Mouse (Mus musculus) megakaryocyte, embryonic 14.5 days (primary cell): ENCODE results near the gene Htr2a. TPM values are rescaled to one million over a fixed set of nuclear protein-coding genes. Genes with fewer than 3 reads are reported as not detected.
A peak's percentile ranks its signal among the peaks of the same experiment; 100 is the strongest.

Experiments used
- H3K27me3 ChIP-seq: replicated peaks from 2 replicates; pipeline ENCODE3; 2012; ENCODE audit warnings: inconsistent platforms
- H3K36me3 ChIP-seq: replicated peaks from 2 replicates; pipeline ENCODE3; 2012; ENCODE audit warnings: low read length, inconsistent platforms, mixed read lengths
- H3K4me1 ChIP-seq: 2 replicates; pipeline ENCODE4 v1.6.1; 2012; ENCODE audit warnings: inconsistent platforms
- H3K4me3 ChIP-seq: replicated peaks from 2 replicates; pipeline ENCODE3; 2012; ENCODE audit warnings: moderate library complexity, mild to moderate bottlenecking, inconsistent platforms
- H3K9me3 ChIP-seq: 2 replicates; pipeline ENCODE4 v1.6.1; 2012; ENCODE audit warnings: inconsistent platforms
- FLI1 ChIP-seq: IDR thresholded peaks from 2 replicates; pipeline ENCODE4 v1.6.1; 2012; ENCODE audit warnings: low read length, inconsistent platforms, mixed read lengths
- GATA1 ChIP-seq: IDR thresholded peaks from 3 replicates; pipeline ENCODE4 v1.6.1; 2012; ENCODE audit warnings: mixed read lengths, low read length, inconsistent platforms, borderline replicate concordance
- polyA plus RNA-seq: library from polyadenylated mRNA; stranded (reverse); fragments of >175 nt; gene quantifications from 2 replicates; pipeline ENCODE4 v1.2.3, GENCODE M21; 2012; ENCODE audit warnings: low replicate concordance; ENCODE audit not compliant: insufficient read depth

The Htr2a gene
- polyA plus RNA-seq, 1 experiment: 0.18 TPM

DNA sequence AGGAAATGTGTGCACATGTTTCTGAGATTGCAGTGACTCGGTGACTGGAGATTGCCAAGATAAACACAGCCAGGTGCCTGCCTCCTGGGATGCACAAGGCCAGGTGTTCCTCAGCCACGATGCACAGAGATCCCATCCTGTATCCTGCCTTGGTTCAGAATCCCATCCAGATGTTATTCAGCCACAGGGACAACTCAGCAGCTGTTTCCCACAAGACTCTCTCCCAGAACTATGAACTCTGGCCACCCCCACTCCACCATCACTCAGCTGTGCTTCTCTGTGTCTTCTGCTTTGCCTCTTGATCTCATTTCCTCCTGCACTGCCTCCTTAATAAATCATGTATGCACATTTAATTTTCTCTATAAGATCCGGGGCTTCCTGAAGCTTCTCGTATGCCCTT, 56.1 kb downstream of the Htr2a start:
- TF ChIP-seq GATA1 (no peak), FLI1 (no peak)
- H3K4me3 ChIP-seq: no peak overlapping the region
- no peaks in the 10 kb centered on the region for H3K27me3 ChIP-seq
- peaks cover 59% of the 10 kb centered on the region for H3K36me3 ChIP-seq
- H3K4me1 ChIP-seq: peaks cover 42% of the 10 kb centered on the region
- no peaks in the 10 kb centered on the region for H3K9me3 ChIP-seq

- Histone ChIP-seq H3K9me3 (no peaks in the 10 kb centered on the region), H3K4me3 (no peak overlapping the region), H3K4me1 (peaks cover 44% of the 10 kb centered on the region), H3K36me3 (peaks cover 55% of the 10 kb centered on the region), H3K27me3 (no peaks in the 10 kb centered on the region)
- TF ChIP-seq GATA1: no peak
- no peak for TF ChIP-seq FLI1
Measured at GRCm38 (mm10) chr14:74697432-74697831, 56.8 kb downstream of the Htr2a start.

DNA sequence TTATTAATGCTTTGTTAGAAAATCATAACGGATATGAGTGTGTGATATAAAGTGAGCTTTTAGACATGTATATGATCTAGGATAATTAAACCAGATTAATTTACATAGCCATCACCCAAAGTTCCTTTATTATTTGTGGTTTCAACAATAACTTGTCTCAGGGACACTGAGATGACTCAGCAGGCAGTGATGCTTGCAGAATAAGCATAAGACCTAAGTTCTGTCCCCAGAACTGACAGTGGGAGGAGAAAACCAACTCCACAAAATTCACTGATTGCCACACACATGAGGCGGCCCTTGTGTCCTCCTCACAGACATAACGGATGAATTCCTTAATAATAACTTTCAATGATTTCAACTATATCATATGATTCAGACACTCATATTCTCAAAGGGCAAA, 58.6 kb downstream of the Htr2a start:
- TF ChIP-seq FLI1 (no peak), GATA1 (no peak)
- peaks cover 62% of the 10 kb centered on the region for H3K4me1 ChIP-seq
- no peaks in the 10 kb centered on the region for H3K9me3 ChIP-seq
- no peaks in the 10 kb centered on the region for H3K27me3 ChIP-seq
- H3K4me3 ChIP-seq: no peak overlapping the region
- H3K36me3 ChIP-seq: peaks cover 53% of the 10 kb centered on the region

- Histone ChIP-seq H3K27me3 (no peaks in the 10 kb centered on the region), H3K36me3 (peaks cover 62% of the 10 kb centered on the region), H3K4me1 (peaks cover 52% of the 10 kb centered on the region), H3K9me3 (no peaks in the 10 kb centered on the region), H3K4me3 (no peak overlapping the region)
- TF ChIP-seq GATA1 (no peak), FLI1 (no peak)
Measured at GRCm38 (mm10) chr14:74703930-74704329, 63.3 kb downstream of the Htr2a start.

GRCm38 (mm10) chr14:74709054-74709453, 68.4 kb downstream of the Htr2a start:
- TF ChIP-seq GATA1: no peak
- no peak for TF ChIP-seq FLI1
- H3K9me3 ChIP-seq: no peaks in the 10 kb centered on the region
- no peaks in the 10 kb centered on the region for H3K27me3 ChIP-seq
- peaks cover 40% of the 10 kb centered on the region for H3K36me3 ChIP-seq
- H3K4me1 ChIP-seq: peaks cover 24% of the 10 kb centered on the region
- H3K4me3 ChIP-seq: no peak overlapping the region

DNA sequence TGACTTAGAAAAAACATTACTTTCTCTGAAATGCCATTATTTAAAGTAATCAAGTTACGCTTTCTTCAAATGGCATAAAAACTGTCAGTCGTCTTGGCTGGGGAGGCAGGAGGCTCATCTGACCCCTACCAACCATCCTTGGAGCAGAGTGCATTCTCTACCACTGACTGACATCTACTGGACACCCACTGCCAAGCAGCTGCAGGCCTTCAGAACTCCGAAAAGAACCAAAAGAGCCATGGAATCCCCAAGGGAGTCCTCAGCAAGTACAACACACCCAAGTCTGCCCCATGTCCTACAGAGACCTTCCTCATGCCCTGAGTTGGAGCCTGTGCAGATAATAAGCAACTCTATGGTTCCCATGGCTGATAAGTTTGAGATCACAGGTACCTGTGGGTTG, 82.9 kb downstream of the Htr2a start:
- Histone ChIP-seq H3K36me3 (no peaks in the 10 kb centered on the region), H3K27me3 (no peaks in the 10 kb centered on the region), H3K4me1 (peaks cover 49% of the 10 kb centered on the region)

DNA sequence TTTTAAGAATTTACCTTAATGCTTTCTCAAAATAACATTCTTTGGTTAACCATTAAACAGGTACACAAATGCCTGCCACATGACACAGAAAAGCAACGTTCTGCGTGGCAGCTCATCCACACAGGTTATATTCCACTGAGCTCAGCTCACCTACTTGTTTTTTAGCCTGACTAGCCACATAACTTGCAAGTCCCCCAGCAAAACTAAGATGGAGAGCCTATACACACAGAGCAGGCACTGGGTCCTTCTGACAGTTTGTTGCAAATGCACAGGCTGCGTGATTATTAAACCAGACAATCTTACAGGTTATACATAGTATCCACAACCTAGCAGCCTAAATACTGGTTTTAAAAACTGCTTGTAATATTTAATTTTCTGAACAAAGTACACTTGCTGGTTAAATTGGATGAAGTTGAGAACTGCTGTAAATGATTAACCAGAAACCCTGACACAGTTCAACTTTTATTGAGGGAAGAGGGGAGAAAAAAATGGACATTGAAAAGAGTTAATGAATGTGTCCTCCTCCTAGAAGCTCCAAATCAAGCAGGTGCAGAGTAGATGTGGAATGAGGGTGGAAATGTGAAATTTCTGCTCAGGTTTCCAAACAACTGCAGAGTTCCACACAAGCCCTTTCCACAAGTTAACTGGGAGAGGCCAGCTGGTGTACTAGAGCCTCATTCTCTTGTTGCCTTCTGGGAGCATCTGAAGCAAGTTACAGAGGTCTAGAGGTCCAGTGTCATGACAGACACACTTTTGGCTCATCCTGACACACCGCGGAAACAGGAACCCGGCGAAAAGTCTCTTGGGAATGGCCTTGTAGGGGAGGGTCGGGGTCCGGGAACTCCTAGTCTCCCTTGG, 90.8 kb downstream of the Htr2a start:
- TF ChIP-seq FLI1 (no peak), GATA1 (no peak)
- Histone ChIP-seq H3K4me1 (peaks cover 37% of the 10 kb centered on the region), H3K9me3 (no peaks in the 10 kb centered on the region), H3K4me3 (peak overlapping the region; percentile 98), H3K27me3 (no peaks in the 10 kb centered on the region), H3K36me3 (peaks cover 26% of the 10 kb centered on the region)

More for the DNA sequence above, 82.9 kb downstream of the Htr2a start:
- TF ChIP-seq FLI1 (no peak), GATA1 (no peak)
- Histone ChIP-seq H3K9me3 (no peaks in the 10 kb centered on the region), H3K4me3 (no peak overlapping the region)

- Histone ChIP-seq H3K27me3 (no peaks in the 10 kb centered on the region), H3K4me1 (peaks cover 40% of the 10 kb centered on the region)
- no peak for TF ChIP-seq GATA1
- no peak for TF ChIP-seq FLI1
Measured at GRCm38 (mm10) chr14:74732079-74732783, 91.6 kb downstream of the Htr2a start, which contains the start of gene Esd. Gene Esd (plus strand): TSS chr14:74732297.

GRCm38 (mm10) chr14:74733397-74733796, 92.8 kb downstream of the Htr2a start:
- Histone ChIP-seq H3K4me1 (peaks cover 45% of the 10 kb centered on the region), H3K36me3 (peaks cover 45% of the 10 kb centered on the region), H3K4me3 (peak overlapping the region; percentile 98), H3K9me3 (no peaks in the 10 kb centered on the region), H3K27me3 (no peaks in the 10 kb centered on the region)
- no peak for TF ChIP-seq FLI1
- no peak for TF ChIP-seq GATA1

More at GRCm38 (mm10) chr14:74732079-74732783, 91.6 kb downstream of the Htr2a start, which contains the start of gene Esd:
- no peaks in the 10 kb centered on the region for H3K9me3 ChIP-seq
- H3K36me3 ChIP-seq: peaks cover 34% of the 10 kb centered on the region
- peak within 1 kb of the TSS; percentile 98 for H3K4me3 ChIP-seq

GRCm38 (mm10) chr14:74735471-74735870, 94.8 kb downstream of the Htr2a start:
- Histone ChIP-seq H3K36me3 (peaks cover 65% of the 10 kb centered on the region), H3K4me3 (peak overlapping the region; percentile 34), H3K4me1 (peaks cover 54% of the 10 kb centered on the region), H3K27me3 (no peaks in the 10 kb centered on the region), H3K9me3 (no peaks in the 10 kb centered on the region)
- no peak for TF ChIP-seq GATA1
- no peak for TF ChIP-seq FLI1
